Mouse (Mus musculus): ENCODE measurements around the gene Hap1. TPM values are rescaled to one million over a fixed set of nuclear protein-coding genes. Genes with fewer than 3 reads are reported as not detected.
"Not testable (repeated sequence)": the region's sequence is repeated elsewhere in the genome, so short reads cannot be mapped to it uniquely, and the experiment has no call there.

Gene Hap1
- total and polyA plus RNA-seq, 2 experiments from 2014 or later: 395 to 530 TPM

- Histone ChIP-seq H3K27ac (peak overlapping the region; percentile 41; the same call in 1 of the 2 replicates), H3K4me3 (ENCODE audit: low read length) (no peak overlapping the region), H3K9ac (replicated peaks; ENCODE audit: low read length) (no peak overlapping the region), H3K27me3 (ENCODE audit: insufficient read depth, low read length) (no peaks in the 10 kb centered on the region), H3K36me3 (ENCODE audit: insufficient read depth, low read length) (no peaks in the 10 kb centered on the region), H3K4me1 (ENCODE audit: insufficient read depth, low read length) (no peaks in the 10 kb centered on the region), H3K4me2 (ENCODE audit: low read depth, low read length) (no peak overlapping the region), H3K9me3 (ENCODE audit: low read length) (no peaks in the 10 kb centered on the region)
- no peak for TF ChIP-seq CTCF (IDR thresholded peaks at IDR 0.05; ENCODE audit: low read depth)
- 19% methylated on average over 5 of the region's 5 CpGs for WGBS
- DNase-seq (ENCODE audit: low spot score) (peak; percentile 55), ATAC-seq (no peak)
Measured at GRCm38 (mm10) chr11:100312096-100312679, 43.7 kb downstream of the Hap1 start.

- Histone ChIP-seq H3K27me3 (ENCODE audit: insufficient read depth, low read length) (no peaks in the 10 kb centered on the region), H3K36me3 (ENCODE audit: insufficient read depth, low read length) (no peaks in the 10 kb centered on the region), H3K4me2 (ENCODE audit: low read depth, low read length) (no peak overlapping the region), H3K9ac (replicated peaks; ENCODE audit: low read length) (no peak overlapping the region), H3K9me3 (ENCODE audit: low read length) (no peaks in the 10 kb centered on the region), H3K4me1 (ENCODE audit: insufficient read depth, low read length) (no peaks in the 10 kb centered on the region), H3K27ac (peak overlapping the region; percentile 41; the same call in 1 of the 2 replicates), H3K4me3 (ENCODE audit: low read length) (no peak overlapping the region)
- WGBS: 74% methylated on average over 1 of the region's 1 CpGs
- DNase-seq (ENCODE audit: low spot score): no peak
- TF ChIP-seq CTCF (IDR thresholded peaks at IDR 0.05; ENCODE audit: low read depth): no peak
- ATAC-seq: no peak
Measured at GRCm38 (mm10) chr11:100311656-100312055, 44.3 kb downstream of the Hap1 start.

- 94% methylated on average over 4 of the region's 6 CpGs for WGBS
- H3K4me1 ChIP-seq (ENCODE audit: insufficient read depth, low read length); ATAC-seq; H3K4me2 ChIP-seq (ENCODE audit: low read depth, low read length); H3K36me3 ChIP-seq (ENCODE audit: insufficient read depth, low read length); H3K9me3 ChIP-seq (ENCODE audit: low read length); H3K27me3 ChIP-seq (ENCODE audit: insufficient read depth, low read length); DNase-seq (ENCODE audit: low spot score); H3K9ac ChIP-seq (replicated peaks; ENCODE audit: low read length); H3K27ac ChIP-seq; H3K4me3 ChIP-seq (ENCODE audit: low read length): not testable (repeated sequence)
Measured at GRCm38 (mm10) chr11:100308672-100309071, 47.3 kb downstream of the Hap1 start.

GRCm38 (mm10) chr11:100307900-100308299 is 48.0 kb downstream of the Hap1 start:
- Histone ChIP-seq H3K4me2 (ENCODE audit: low read depth, low read length) (no peak overlapping the region), H3K9me3 (ENCODE audit: low read length) (no peaks in the 10 kb centered on the region), H3K36me3 (ENCODE audit: insufficient read depth, low read length) (no peaks in the 10 kb centered on the region), H3K27ac (no peak overlapping the region), H3K27me3 (ENCODE audit: insufficient read depth, low read length) (no peaks in the 10 kb centered on the region), H3K4me3 (ENCODE audit: low read length) (no peak overlapping the region), H3K4me1 (ENCODE audit: insufficient read depth, low read length) (no peaks in the 10 kb centered on the region), H3K9ac (replicated peaks; ENCODE audit: low read length) (no peak overlapping the region)
- 90% methylated on average over 5 of the region's 5 CpGs for WGBS
- ATAC-seq (no peak), DNase-seq (ENCODE audit: low spot score) (no peak)
- TF ChIP-seq CTCF (IDR thresholded peaks at IDR 0.05; ENCODE audit: low read depth): no peak

GRCm38 (mm10) chr11:100301292-100301691 is 54.6 kb downstream of the Hap1 start:
- Histone ChIP-seq H3K9me3 (ENCODE audit: low read length) (no peaks in the 10 kb centered on the region), H3K36me3 (ENCODE audit: insufficient read depth, low read length) (no peaks in the 10 kb centered on the region), H3K9ac (replicated peaks; ENCODE audit: low read length) (no peak overlapping the region), H3K4me1 (ENCODE audit: insufficient read depth, low read length) (no peaks in the 10 kb centered on the region), H3K27ac (no peak overlapping the region), H3K4me3 (ENCODE audit: low read length) (no peak overlapping the region), H3K4me2 (ENCODE audit: low read depth, low read length) (no peak overlapping the region), H3K27me3 (ENCODE audit: insufficient read depth, low read length) (no peaks in the 10 kb centered on the region)
- no peak for DNase-seq (ENCODE audit: low spot score)
- no peak for TF ChIP-seq CTCF (IDR thresholded peaks at IDR 0.05; ENCODE audit: low read depth)
- no peak for ATAC-seq
- 90% methylated on average over 5 of the region's 5 CpGs for WGBS

- ATAC-seq: no peak
- Histone ChIP-seq H3K27me3 (ENCODE audit: insufficient read depth, low read length) (no peaks in the 10 kb centered on the region), H3K4me1 (ENCODE audit: insufficient read depth, low read length) (no peaks in the 10 kb centered on the region), H3K4me2 (ENCODE audit: low read depth, low read length) (no peak overlapping the region), H3K4me3 (ENCODE audit: low read length) (no peak overlapping the region), H3K36me3 (ENCODE audit: insufficient read depth, low read length) (no peaks in the 10 kb centered on the region), H3K9ac (replicated peaks; ENCODE audit: low read length) (no peak overlapping the region), H3K27ac (no peak overlapping the region), H3K9me3 (ENCODE audit: low read length) (no peaks in the 10 kb centered on the region)
- WGBS: 5% methylated on average over 5 of the region's 5 CpGs
- peak; percentile 94 for TF ChIP-seq CTCF (IDR thresholded peaks at IDR 0.05; ENCODE audit: low read depth)
- peak; percentile 78 for DNase-seq (ENCODE audit: low spot score)
Measured at GRCm38 (mm10) chr11:100300293-100300692, 55.6 kb downstream of the Hap1 start.

- Histone ChIP-seq H3K36me3 (ENCODE audit: insufficient read depth, low read length) (no peaks in the 10 kb centered on the region), H3K27ac (no peak overlapping the region), H3K4me3 (ENCODE audit: low read length) (no peak overlapping the region), H3K4me1 (ENCODE audit: insufficient read depth, low read length) (no peaks in the 10 kb centered on the region), H3K4me2 (ENCODE audit: low read depth, low read length) (peak overlapping the region; percentile 45), H3K27me3 (ENCODE audit: insufficient read depth, low read length) (no peaks in the 10 kb centered on the region), H3K9me3 (ENCODE audit: low read length) (no peaks in the 10 kb centered on the region), H3K9ac (replicated peaks; ENCODE audit: low read length) (no peak overlapping the region)
- WGBS: 23% methylated on average over 18 of the region's 18 CpGs
- peak; percentile 88 for TF ChIP-seq CTCF (IDR thresholded peaks at IDR 0.05; ENCODE audit: low read depth)
- ATAC-seq (peak; percentile 57), DNase-seq (ENCODE audit: low spot score) (peak; percentile 73)
Measured at GRCm38 (mm10) chr11:100298274-100299036, 57.5 kb downstream of the Hap1 start.

All from hindbrain, postnatal 0 days (tissue).